Mouse (Mus musculus): ENCODE measurements around the gene Cyb5r2. TPM values are rescaled to one million over a fixed set of nuclear protein-coding genes. Genes with fewer than 3 reads are reported as not detected.

Cyb5r2 gene
- total and polyA plus RNA-seq, 3 experiments = 0.17 TPM; not detected in 2

DNA sequence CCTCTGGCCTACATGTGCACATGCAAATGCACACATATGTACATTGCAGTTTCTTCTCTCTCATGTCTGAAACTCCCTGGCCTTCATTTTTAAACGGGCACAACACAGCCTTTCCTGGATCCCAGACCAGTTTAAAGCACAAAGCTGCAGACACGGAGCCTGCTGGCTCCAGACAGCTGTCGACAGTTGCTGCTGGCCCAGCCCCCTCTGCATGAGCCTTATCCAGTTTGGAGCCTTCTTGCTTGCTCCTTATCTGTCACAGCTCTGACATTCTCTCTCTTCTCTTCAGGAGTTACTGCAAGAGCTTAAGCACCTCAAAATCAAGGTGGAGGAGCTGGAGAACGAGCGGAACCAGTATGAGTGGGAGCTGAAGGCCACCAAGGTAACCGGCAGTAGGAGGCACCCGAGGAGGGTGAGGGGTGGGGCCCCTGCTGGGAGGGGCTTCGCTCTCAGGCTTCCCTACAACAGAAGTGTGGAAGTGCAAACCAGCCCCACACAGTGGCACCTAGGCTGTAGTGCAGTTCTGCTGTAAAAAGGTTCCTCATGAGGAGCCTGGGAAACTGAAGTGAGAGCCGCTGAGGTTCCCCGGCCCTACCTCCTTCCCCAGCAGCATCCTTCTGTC, 49.2 kb downstream of the Cyb5r2 start:
- no peaks in the 10 kb centered on the region for H3K27me3 ChIP-seq (replicated peaks)
- no peak overlapping the region for H3K4me3 ChIP-seq (replicated peaks in 1 of 3; ENCODE audit: low read depth in 2 of 3, low read length in 2 of 3, poor library complexity in 1 of 3)
- dilution Hi-C loops (cut with MboI; ENCODE audit: extremely low pct_ligation_motif_present, extremely low pct_unique_long_range_greater_than_20kb, low sequenced_read_pairs) (no loop called here), in situ Hi-C loops (cut with MboI; ENCODE audit: low pct_ligation_motif_present, low pct_unique_long_range_greater_than_20kb, low sequenced_read_pairs) (no loop called here)
- H3K9ac ChIP-seq (ENCODE audit: insufficient read depth, low read depth) = no peak overlapping the region
- H3K36me3 ChIP-seq (replicated peaks in 1 of 2; ENCODE audit: control insufficient read depth in 1 of 2, insufficient read depth in 1 of 2, low read length in 1 of 2) = peaks cover 38 to 89% of the 10 kb centered on the region in 2 experiments
- TF ChIP-seq POLR2A (IDR thresholded peaks at IDR 0.05; ENCODE audit: low read depth, low read length) (peak; percentile 21; the same call in 1 of the 2 replicates), CTCF (conservative IDR thresholded peaks at IDR 0.05 in 1 of 2, IDR thresholded peaks at IDR 0.05 in 1 of 2; ENCODE audit: low read depth in 2 of 2, low read length in 2 of 2) (peak; percentile 7 to 74; a peak in 2 of 4 replicates), USF1 (IDR thresholded peaks at IDR 0.05; ENCODE audit: low read depth, low read length) (no peak), SMC3 (IDR thresholded peaks at IDR 0.05; ENCODE audit: low read depth, low read length) (peak; percentile 77), TCF12 (IDR thresholded peaks at IDR 0.05; ENCODE audit: low read depth, low read length) (no peak), ZC3H11A (IDR thresholded peaks at IDR 0.05; ENCODE audit: low read depth, low read length) (no peak), EP300 (IDR thresholded peaks at IDR 0.05; ENCODE audit: low read length) (0 out of 2 replicates have a peak, but pooled peaks have one; percentile 16), RAD21 (IDR thresholded peaks at IDR 0.05; ENCODE audit: low read depth, low read length) (peak; percentile 56), CHD2 (IDR thresholded peaks at IDR 0.05; ENCODE audit: low read length) (peak; percentile 42; the same call in 1 of the 2 replicates), BHLHE40 (IDR thresholded peaks at IDR 0.05; ENCODE audit: low read depth, low read length) (no peak), POLR2AphosphoS2 (IDR thresholded peaks at IDR 0.05; ENCODE audit: low read depth, low read length) (no peak), MXI1 (IDR thresholded peaks at IDR 0.05; ENCODE audit: low read depth, low read length) (no peak), JUND (conservative IDR thresholded peaks at IDR 0.05; ENCODE audit: low read depth, low read length) (no peak)
- no peaks in the 10 kb centered on the region for H3K9me3 ChIP-seq (replicated peaks; ENCODE audit: low read length)
- H3K4me2 ChIP-seq (ENCODE audit: insufficient read depth, low read depth, poor library complexity, severe bottlenecking) = no peak overlapping the region
- no peak overlapping the region for H3K27ac ChIP-seq (ENCODE audit: insufficient read depth, low read depth)
- no peaks in the 10 kb centered on the region for H3K79me2 ChIP-seq (replicated peaks; ENCODE audit: control insufficient read depth, extremely low read depth, insufficient read depth, poor library complexity, severe bottlenecking)
- H3K4me1 ChIP-seq (ENCODE audit: control insufficient read depth in 1 of 2, insufficient read depth in 2 of 2) = peaks cover 15 to 65% of the 10 kb centered on the region in 2 experiments
- peak; percentile 85 for DNase-seq (ENCODE audit: extremely low read depth)

DNA sequence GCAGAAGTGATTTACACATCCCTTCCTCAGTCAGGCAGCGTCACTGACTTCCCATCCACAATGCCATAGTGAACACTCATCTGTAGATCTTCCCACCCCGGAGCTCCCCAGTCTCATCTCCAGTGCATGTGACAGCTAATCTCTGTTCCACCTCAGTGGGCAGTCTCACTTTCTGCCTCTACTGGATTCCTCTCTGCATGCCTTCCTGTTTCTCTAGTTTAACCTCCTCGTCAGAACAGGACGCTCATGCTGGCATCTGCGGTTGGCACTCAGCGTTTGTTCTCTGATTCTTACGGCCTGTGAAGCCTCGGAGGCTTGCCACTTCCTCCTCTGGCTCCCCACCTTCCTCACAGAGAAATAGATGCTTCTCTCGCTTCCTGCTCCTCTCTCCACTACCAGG, 50.2 kb downstream of the Cyb5r2 start:
- H3K4me2 ChIP-seq (ENCODE audit: insufficient read depth, low read depth, poor library complexity, severe bottlenecking) = 0 out of 2 replicates have a peak overlapping the region, but pooled peaks have one; percentile 18
- H3K9me3 ChIP-seq (replicated peaks; ENCODE audit: low read length) = no peaks in the 10 kb centered on the region
- H3K36me3 ChIP-seq (replicated peaks in 1 of 2; ENCODE audit: control insufficient read depth in 1 of 2, insufficient read depth in 1 of 2, low read length in 1 of 2) = peaks cover 40 to 89% of the 10 kb centered on the region in 2 experiments
- in situ Hi-C loops (cut with MboI; ENCODE audit: low pct_ligation_motif_present, low pct_unique_long_range_greater_than_20kb, low sequenced_read_pairs) = no loop called here
- H3K27me3 ChIP-seq (replicated peaks) = no peaks in the 10 kb centered on the region
- H3K9ac ChIP-seq (ENCODE audit: insufficient read depth, low read depth) = no peak overlapping the region
- H3K27ac ChIP-seq (ENCODE audit: insufficient read depth, low read depth) = peak overlapping the region; percentile 38
- H3K4me1 ChIP-seq (ENCODE audit: control insufficient read depth in 1 of 2, insufficient read depth in 2 of 2) = peaks cover 23 to 75% of the 10 kb centered on the region in 2 experiments
- H3K79me2 ChIP-seq (replicated peaks; ENCODE audit: control insufficient read depth, extremely low read depth, insufficient read depth, poor library complexity, severe bottlenecking) = no peaks in the 10 kb centered on the region
- DNase-seq (ENCODE audit: extremely low read depth) = peak; percentile 88
- dilution Hi-C loops (cut with MboI; ENCODE audit: extremely low pct_ligation_motif_present, extremely low pct_unique_long_range_greater_than_20kb, low sequenced_read_pairs) = no loop called here
- no peak overlapping the region for H3K4me3 ChIP-seq (replicated peaks in 1 of 3; ENCODE audit: low read depth in 2 of 3, low read length in 2 of 3, poor library complexity in 1 of 3)
- TF ChIP-seq USF1 (IDR thresholded peaks at IDR 0.05; ENCODE audit: low read depth, low read length) (no peak), ELF1 (IDR thresholded peaks at IDR 0.05; ENCODE audit: low read depth, low read length) (0 out of 2 replicates have a peak, but pooled peaks have one; percentile 35), E2F4 (IDR thresholded peaks at IDR 0.05; ENCODE audit: insufficient replicate concordance, low read depth, low read length) (no peak), MYC (IDR thresholded peaks at IDR 0.05; ENCODE audit: low read depth, low read length) (peak; percentile 52; the same call in 1 of the 2 replicates), CTCF (conservative IDR thresholded peaks at IDR 0.05 in 1 of 2, IDR thresholded peaks at IDR 0.05 in 1 of 2; ENCODE audit: low read depth in 2 of 2, low read length in 2 of 2) (no peak), NRF1 (IDR thresholded peaks at IDR 0.05; ENCODE audit: low read depth, low read length) (no peak), JUN (IDR thresholded peaks at IDR 0.05; ENCODE audit: insufficient read depth, low read depth, low read length) (peak; percentile 24; the same call in 1 of the 2 replicates), RAD21 (IDR thresholded peaks at IDR 0.05; ENCODE audit: low read depth, low read length) (no peak), NELFE (IDR thresholded peaks at IDR 0.05; ENCODE audit: low read depth, low read length) (no peak), RCOR1 (conservative IDR thresholded peaks at IDR 0.05; ENCODE audit: low read depth, low read length) (no peak), USF2 (conservative IDR thresholded peaks at IDR 0.05; ENCODE audit: low read depth, low read length) (no peak), JUND (conservative IDR thresholded peaks at IDR 0.05; ENCODE audit: low read depth, low read length) (no peak), MEF2A (IDR thresholded peaks at IDR 0.05; ENCODE audit: borderline replicate concordance, low read depth, low read length) (peak; percentile 41; the same call in 1 of the 2 replicates), POLR2AphosphoS2 (IDR thresholded peaks at IDR 0.05; ENCODE audit: low read depth, low read length) (no peak), ZNF384 (IDR thresholded peaks at IDR 0.05; ENCODE audit: low read depth, low read length) (no peak), MXI1 (IDR thresholded peaks at IDR 0.05; ENCODE audit: low read depth, low read length) (no peak), BHLHE40 (IDR thresholded peaks at IDR 0.05; ENCODE audit: low read depth, low read length) (peak; percentile 89), ZMIZ1 (IDR thresholded peaks at IDR 0.05; ENCODE audit: low read depth, low read length) (0 out of 2 replicates have a peak, but pooled peaks have one; percentile 28), GABPA (IDR thresholded peaks at IDR 0.05; ENCODE audit: insufficient replicate concordance, low read depth, low read length) (no peak), PAX5 (IDR thresholded peaks at IDR 0.05; ENCODE audit: low read length) (no peak), EP300 (IDR thresholded peaks at IDR 0.05; ENCODE audit: low read length) (peak; percentile 69), CHD2 (IDR thresholded peaks at IDR 0.05; ENCODE audit: low read length) (no peak), CHD1 (IDR thresholded peaks at IDR 0.05; ENCODE audit: low read depth, low read length) (no peak), SMC3 (IDR thresholded peaks at IDR 0.05; ENCODE audit: low read depth, low read length) (no peak), UBTF (IDR thresholded peaks at IDR 0.05; ENCODE audit: low read depth, low read length) (no peak), ETS1 (conservative IDR thresholded peaks at IDR 0.05; ENCODE audit: low read depth, low read length) (peak; percentile 81), TCF12 (IDR thresholded peaks at IDR 0.05; ENCODE audit: low read depth, low read length) (peak; percentile 38; the same call in 1 of the 2 replicates)
